In genomic region chr4:129995255-129995654, GRCm38 (mm10) we compare ENCODE assay signal across 13 mouse cellular contexts. TPM values are rescaled to one million over a fixed set of nuclear protein-coding genes. Genes with fewer than 3 reads are reported as not detected.
"Had no signal": no experiment of that assay in that cellular context is flagged by ENCODE, and none has a peak within 500 bp of the region (broad histone marks: within the 10 kb centered on the region; RNA-seq: fewer than 3 reads in every experiment).

No protein-coding gene starts in this region.

- H3K4me1 ChIP-seq: liver, embryonic 13.5 days; lung, embryonic 15.5 days had no signal

- H3K36me3 ChIP-seq: limb, embryonic 12.5 days; liver, embryonic 13.5 days; lung, embryonic 15.5 days; stomach, embryonic 15.5 days had no signal

- DNase-seq: kidney, adult 8-10 months; kidney, postnatal 25 days; liver; liver, embryonic 13.5 days; liver, postnatal 0 days; right cerebral cortex, postnatal 14 days; thymus, adult 2 months; thymus, postnatal 25 days had no signal

- H3K4me3 ChIP-seq: limb, embryonic 12.5 days; liver, embryonic 13.5 days; lung, embryonic 15.5 days; midbrain, embryonic 12.5 days; stomach, embryonic 15.5 days had no signal

- H3K9me3 ChIP-seq: limb, embryonic 12.5 days; liver, embryonic 13.5 days; lung, embryonic 15.5 days; midbrain, embryonic 12.5 days; stomach, embryonic 15.5 days had no signal

- H3K9ac ChIP-seq: limb, embryonic 12.5 days; liver, embryonic 13.5 days; liver, postnatal 0 days; lung, embryonic 15.5 days; midbrain, embryonic 12.5 days; stomach, embryonic 15.5 days had no signal

- H3K4me2 ChIP-seq: limb, embryonic 12.5 days; liver, embryonic 13.5 days; lung, embryonic 15.5 days; midbrain, embryonic 12.5 days; stomach, embryonic 15.5 days had no signal

- H3K27me3 ChIP-seq: stomach, embryonic 15.5 days had no signal

- ATAC-seq: liver, postnatal 0 days; midbrain, embryonic 16.5 days had no signal

- H3K27ac ChIP-seq: limb, embryonic 12.5 days; liver, embryonic 13.5 days; lung, embryonic 15.5 days; midbrain, embryonic 12.5 days; stomach, embryonic 15.5 days had no signal

RNA-seq across cellular contexts. Expression of gene Adgrb2, which starts 10.6 kb away (rescaled TPM):
- polyA plus RNA-seq: liver, postnatal 0 days had no signal
